Mouse (Mus musculus) small intestine, adult 2 months (tissue): ENCODE measurements at regions not wholly inside any gene's neighbourhood (a gene's known extent, or its start where the extent isn't known, plus 50 kb on each side); places are given as distances from the start of the nearest gene placed in this dataset.

Source experiments
- CTCF ChIP-seq: fragments of 200-500 bp; IDR thresholded peaks from 2 replicates; pipeline ENCODE4 v1.5.1; 2012; ENCODE audit warnings: low read depth, mild to moderate bottlenecking, control low read depth, inconsistent platforms, low read length, moderate library complexity, mixed read lengths; ENCODE audit not compliant: insufficient replicate concordance, insufficient read length; ENCODE audit errors: extremely low read depth
- POLR2A ChIP-seq: fragments of 200-500 bp; IDR thresholded peaks from 2 replicates; pipeline ENCODE4 v1.6.1; 2012; ENCODE audit warnings: low read depth, mild to moderate bottlenecking, control low read depth, inconsistent platforms, low read length, moderate library complexity

DNA sequence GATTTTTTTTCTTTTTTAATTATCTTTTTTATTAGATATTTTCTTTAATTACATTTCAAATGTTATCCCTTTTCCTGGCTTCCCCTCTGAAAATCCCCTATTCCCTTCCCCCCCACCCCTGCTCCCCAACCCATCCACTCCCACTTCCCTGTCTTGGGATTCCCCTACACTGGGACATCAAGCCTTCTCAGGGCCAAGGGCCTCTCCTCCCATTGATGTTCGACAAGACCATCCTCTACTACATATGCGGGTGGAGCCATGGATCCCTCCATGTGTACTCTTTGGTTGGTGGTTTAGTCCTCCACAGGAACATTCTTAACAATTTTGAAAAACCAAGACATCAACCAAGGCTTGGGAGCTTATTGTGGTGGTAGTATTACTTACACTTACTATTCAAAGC, 77.5 kb upstream of the Gm47985 start:
- TF ChIP-seq CTCF (no peak), POLR2A (no peak)
